Mouse (Mus musculus): Measurements from ENCODE around the gene Gm21149. TPM values are rescaled to one million over a fixed set of nuclear protein-coding genes. Genes with fewer than 3 reads are reported as not detected.
"Not testable (repeated sequence)": the region's sequence is repeated elsewhere in the genome, so short reads cannot be mapped to it uniquely, and the experiment has no call there.

Gm21149 gene
- polyA plus RNA-seq (2015; fragmentation: Nextera tagmentation; extraction: Ambion mirVana): not detected in 2 replicates

- not testable (repeated sequence) for H3K27ac ChIP-seq (replicated peaks); H3K4me3 ChIP-seq (replicated peaks); H3K9me3 ChIP-seq (replicated peaks); H3K27me3 ChIP-seq; H3K4me1 ChIP-seq (replicated peaks); ATAC-seq (ENCODE audit: insufficient read depth); H3K36me3 ChIP-seq (replicated peaks); H3K4me2 ChIP-seq; H3K9ac ChIP-seq
- 42% methylated on average over 1 of the region's 1 CpGs for WGBS (ENCODE audit: insufficient replicate concordance)
Observed at GRCm38 (mm10) chr5:15476423-15476822, at the start of gene Gm21149. Gm21149 (minus strand) TSS chr5:15476523.

- not testable (repeated sequence) for ATAC-seq (ENCODE audit: insufficient read depth); H3K4me1 ChIP-seq (replicated peaks); H3K27me3 ChIP-seq
Observed at GRCm38 (mm10) chr5:15522470-15522869, 46.1 kb upstream of the Gm21149 start.

GRCm38 (mm10) chr5:15522028-15522427, 45.7 kb upstream of the Gm21149 start:
- ATAC-seq (ENCODE audit: insufficient read depth); H3K4me2 ChIP-seq; H3K9me3 ChIP-seq (replicated peaks); H3K36me3 ChIP-seq (replicated peaks); H3K27ac ChIP-seq (replicated peaks); H3K27me3 ChIP-seq; H3K4me1 ChIP-seq (replicated peaks); H3K9ac ChIP-seq; H3K4me3 ChIP-seq (replicated peaks): not testable (repeated sequence)
- whole genome bisulfite sequencing (ENCODE audit: insufficient replicate concordance): 16% methylated on average over 2 of the region's 2 CpGs

More at GRCm38 (mm10) chr5:15522470-15522869, 46.1 kb upstream of the Gm21149 start:
- H3K36me3 ChIP-seq (replicated peaks); H3K27ac ChIP-seq (replicated peaks); H3K9ac ChIP-seq; H3K9me3 ChIP-seq (replicated peaks); H3K4me2 ChIP-seq; H3K4me3 ChIP-seq (replicated peaks): not testable (repeated sequence)

GRCm38 (mm10) chr5:15520418-15520817, 44.1 kb upstream of the Gm21149 start:
- not testable (repeated sequence) for H3K4me2 ChIP-seq; ATAC-seq (ENCODE audit: insufficient read depth); H3K4me1 ChIP-seq (replicated peaks); H3K9me3 ChIP-seq (replicated peaks); H3K27ac ChIP-seq (replicated peaks); H3K4me3 ChIP-seq (replicated peaks); H3K9ac ChIP-seq; H3K36me3 ChIP-seq (replicated peaks); H3K27me3 ChIP-seq
- 11% methylated on average over 5 of the region's 5 CpGs for WGBS (ENCODE audit: insufficient replicate concordance)

GRCm38 (mm10) chr5:15517150-15517549, 40.8 kb upstream of the Gm21149 start:
- ATAC-seq (ENCODE audit: insufficient read depth); H3K4me3 ChIP-seq (replicated peaks); H3K27me3 ChIP-seq; H3K4me1 ChIP-seq (replicated peaks); H3K9me3 ChIP-seq (replicated peaks); H3K27ac ChIP-seq (replicated peaks); H3K9ac ChIP-seq; H3K36me3 ChIP-seq (replicated peaks); H3K4me2 ChIP-seq: not testable (repeated sequence)
- 51% methylated on average over 2 of the region's 2 CpGs for WGBS (ENCODE audit: insufficient replicate concordance)

GRCm38 (mm10) chr5:15512236-15512635, 35.9 kb upstream of the Gm21149 start:
- not testable (repeated sequence) for ATAC-seq (ENCODE audit: insufficient read depth)

GRCm38 (mm10) chr5:15509911-15510310, 33.6 kb upstream of the Gm21149 start:
- 69% methylated on average over 1 of the region's 1 CpGs for WGBS (ENCODE audit: insufficient replicate concordance)
- not testable (repeated sequence) for ATAC-seq (ENCODE audit: insufficient read depth); H3K36me3 ChIP-seq (replicated peaks); H3K9me3 ChIP-seq (replicated peaks); H3K9ac ChIP-seq; H3K27ac ChIP-seq (replicated peaks); H3K27me3 ChIP-seq; H3K4me1 ChIP-seq (replicated peaks); H3K4me3 ChIP-seq (replicated peaks); H3K4me2 ChIP-seq

More at GRCm38 (mm10) chr5:15512236-15512635, 35.9 kb upstream of the Gm21149 start:
- H3K9ac ChIP-seq; H3K27ac ChIP-seq (replicated peaks); H3K4me2 ChIP-seq; H3K36me3 ChIP-seq (replicated peaks); H3K4me3 ChIP-seq (replicated peaks); H3K4me1 ChIP-seq (replicated peaks); H3K27me3 ChIP-seq; H3K9me3 ChIP-seq (replicated peaks): not testable (repeated sequence)
- 45% methylated on average over 3 of the region's 3 CpGs for WGBS (ENCODE audit: insufficient replicate concordance)

- not testable (repeated sequence) for ATAC-seq (ENCODE audit: insufficient read depth)
Observed at GRCm38 (mm10) chr5:15508460-15509451, 32.4 kb upstream of the Gm21149 start.

GRCm38 (mm10) chr5:15507757-15508459, 31.6 kb upstream of the Gm21149 start:
- not testable (repeated sequence) for H3K4me3 ChIP-seq (replicated peaks); H3K9me3 ChIP-seq (replicated peaks); H3K4me1 ChIP-seq (replicated peaks); H3K4me2 ChIP-seq; H3K36me3 ChIP-seq (replicated peaks); H3K9ac ChIP-seq; H3K27me3 ChIP-seq; H3K27ac ChIP-seq (replicated peaks); ATAC-seq (ENCODE audit: insufficient read depth)
- 47% methylated on average over 6 of the region's 6 CpGs for WGBS (ENCODE audit: insufficient replicate concordance)

More at GRCm38 (mm10) chr5:15508460-15509451, 32.4 kb upstream of the Gm21149 start:
- not testable (repeated sequence) for H3K4me2 ChIP-seq; H3K27ac ChIP-seq (replicated peaks); H3K27me3 ChIP-seq; H3K9ac ChIP-seq; H3K36me3 ChIP-seq (replicated peaks); H3K4me3 ChIP-seq (replicated peaks); H3K4me1 ChIP-seq (replicated peaks); H3K9me3 ChIP-seq (replicated peaks)
- 46% methylated on average over 6 of the region's 6 CpGs for WGBS (ENCODE audit: insufficient replicate concordance)

GRCm38 (mm10) chr5:15507309-15507619, 30.9 kb upstream of the Gm21149 start:
- Histone ChIP-seq H3K36me3 (replicated peaks) (no peaks in the 10 kb centered on the region), H3K4me1 (replicated peaks) (no peaks in the 10 kb centered on the region), H3K9ac (no peak overlapping the region), H3K9me3 (replicated peaks) (peaks cover 2% of the 10 kb centered on the region; the same call in 1 of the 2 replicates), H3K4me3 (replicated peaks) (no peak overlapping the region), H3K27ac (replicated peaks) (no peak overlapping the region), H3K27me3 (no peaks in the 10 kb centered on the region), H3K4me2 (no peak overlapping the region)
- 53% methylated on average over 3 of the region's 3 CpGs for WGBS (ENCODE audit: insufficient replicate concordance)
- ATAC-seq (ENCODE audit: insufficient read depth): no peak

- Histone ChIP-seq H3K27ac (replicated peaks) (no peak overlapping the region), H3K4me1 (replicated peaks) (no peaks in the 10 kb centered on the region), H3K36me3 (replicated peaks) (no peaks in the 10 kb centered on the region), H3K9me3 (replicated peaks) (no peaks in the 10 kb centered on the region), H3K4me2 (no peak overlapping the region), H3K9ac (no peak overlapping the region), H3K27me3 (no peaks in the 10 kb centered on the region), H3K4me3 (replicated peaks) (no peak overlapping the region)
- 39% methylated on average over 16 of the region's 16 CpGs for WGBS (ENCODE audit: insufficient replicate concordance)
- no peak for ATAC-seq (ENCODE audit: insufficient read depth)
Observed at GRCm38 (mm10) chr5:15506575-15507308, 30.4 kb upstream of the Gm21149 start.
